Mouse (Mus musculus) midbrain, embryonic 16.5 days (tissue): Measurements from ENCODE around the gene Krtap16-3. TPM values are rescaled to one million over a fixed set of nuclear protein-coding genes. Genes with fewer than 3 reads are reported as not detected.

Experiments used
- ATAC-seq: fragments of 200-750 bp; cut with Nextera tagmentation; 2 replicates; pipeline ENCODE4 v1.8.0; 2017; ENCODE audit warnings: moderate TSS enrichment
- H3K27ac ChIP-seq: fragments of 300-500 bp; sonication (generic); 2 replicates; pipeline ENCODE4 v1.5.1; 2014; ENCODE audit warnings: mild to moderate bottlenecking, low read length, mixed read lengths
- H3K27me3 ChIP-seq: fragments of 300-500 bp; sonication (generic); 2 replicates; pipeline ENCODE4 v1.6.1; 2014; ENCODE audit warnings: low read depth, low read length, mixed read lengths; ENCODE audit not compliant: control insufficient read depth, insufficient read depth
- H3K36me3 ChIP-seq: fragments of 300-500 bp; sonication (generic); 2 replicates; pipeline ENCODE4 v1.6.1; 2014; ENCODE audit warnings: mild to moderate bottlenecking, low read length, moderate library complexity, mixed read lengths; ENCODE audit not compliant: control insufficient read depth, insufficient read depth
- H3K4me1 ChIP-seq: fragments of 300-500 bp; sonication (generic); 2 replicates; pipeline ENCODE4 v1.6.1; 2014; ENCODE audit warnings: mild to moderate bottlenecking, low read length, mixed read lengths; ENCODE audit not compliant: control insufficient read depth, insufficient read depth
- H3K4me2 ChIP-seq: fragments of 300-500 bp; sonication (generic); 2 replicates; pipeline ENCODE4 v1.6.1; 2014; ENCODE audit warnings: mild to moderate bottlenecking, low read length, mixed read lengths
- H3K4me3 ChIP-seq: fragments of 300-500 bp; sonication (generic); 2 replicates; pipeline ENCODE4 v1.5.1; 2014; ENCODE audit warnings: low read depth, mild to moderate bottlenecking, low read length, moderate library complexity, mixed read lengths
- H3K9ac ChIP-seq: fragments of 300-500 bp; sonication (generic); 2 replicates; pipeline ENCODE4 v1.6.1; 2014; ENCODE audit warnings: low read depth, low read length, mixed read lengths
- H3K9me3 ChIP-seq: fragments of 300-500 bp; sonication (generic); replicated peaks from 2 replicates; pipeline ENCODE4 v1.6.1; 2014; ENCODE audit warnings: mild to moderate bottlenecking, low read length, mixed read lengths; ENCODE audit not compliant: control insufficient read depth, poor library complexity, severe bottlenecking
- WGBS: fragments of 180-500 bp; shearing (Covaris S2); extraction: QIAGEN DNeasy Blood & Tissue Kit; methylation state at CpG from one replicate; pipeline ENCODE4 v1.1.7; 2014; 5-methylcytosine and 5-hydroxymethylcytosine counted together
- polyA plus RNA-seq: library from polyadenylated mRNA; unstranded; fragments of >200 nt; fragmentation: Nextera tagmentation; extraction: Ambion mirVana; gene quantifications from 2 replicates; pipeline ENCODE4 v1.2.1, GENCODE M21; 2015

The Krtap16-3 gene
- polyA plus RNA-seq: not detected in 2 replicates

DNA sequence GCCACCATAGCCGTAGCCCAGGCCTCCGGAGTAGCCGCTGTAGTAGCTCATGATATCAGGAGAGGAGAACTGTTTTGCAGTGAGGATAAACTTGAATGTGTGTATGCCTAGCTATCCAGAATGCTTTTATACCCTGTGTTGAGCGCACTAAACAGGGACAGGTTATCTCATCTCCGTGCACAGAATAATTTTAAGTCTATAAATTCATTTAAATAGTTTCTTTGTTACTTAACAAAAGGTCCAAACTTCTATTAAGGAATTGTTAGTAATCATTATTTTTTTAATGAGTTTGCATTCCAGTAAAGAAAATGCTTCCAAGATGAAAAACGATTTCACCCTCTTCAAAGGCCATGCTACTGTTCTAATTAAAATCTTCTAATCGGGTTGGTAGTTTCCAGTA is at the start of gene Krtap16-3:
Gene Krtap16-3, minus strand, starts transcription at position 101 of the 400 bp plus-strand sequence.
- ATAC-seq: no peak
- Histone ChIP-seq H3K36me3 (no peaks in the 10 kb centered on the region), H3K27ac (no peak within 1 kb of the TSS), H3K27me3 (no peaks in the 10 kb centered on the region), H3K4me2 (no peak within 1 kb of the TSS), H3K9ac (no peak within 1 kb of the TSS), H3K9me3 (no peaks in the 10 kb centered on the region), H3K4me1 (no peaks in the 10 kb centered on the region), H3K4me3 (no peak within 1 kb of the TSS)
- 92% methylated on average over 7 of the region's 7 CpGs for WGBS

GRCm38 (mm10) chr16:89010659-89011058 is 48.0 kb upstream of the Krtap16-3 start, which contains the start of gene Krtap22-2:
Gene Krtap22-2 (minus strand): TSS chr16:89010759.
- H3K36me3 ChIP-seq: no peaks in the 10 kb centered on the region
- ATAC-seq: no peak
- H3K27me3 ChIP-seq: no peaks in the 10 kb centered on the region
- no peak within 1 kb of the TSS for H3K9ac ChIP-seq
- no peaks in the 10 kb centered on the region for H3K9me3 ChIP-seq
- no peak within 1 kb of the TSS for H3K4me3 ChIP-seq
- H3K4me1 ChIP-seq: no peaks in the 10 kb centered on the region
- H3K4me2 ChIP-seq: no peak within 1 kb of the TSS
- 81% methylated on average over 5 of the region's 5 CpGs for WGBS
- no peak within 1 kb of the TSS for H3K27ac ChIP-seq

GRCm38 (mm10) chr16:88941106-88941505 is 21.6 kb downstream of the Krtap16-3 start:
- ATAC-seq: no peak
- WGBS: 68% methylated on average over 6 of the region's 6 CpGs
- H3K36me3 ChIP-seq: no peaks in the 10 kb centered on the region

GRCm38 (mm10) chr16:88938252-88938651 is 24.4 kb downstream of the Krtap16-3 start:
- no peaks in the 10 kb centered on the region for H3K27me3 ChIP-seq
- H3K36me3 ChIP-seq: no peaks in the 10 kb centered on the region
- no peak overlapping the region for H3K4me3 ChIP-seq
- no peak for ATAC-seq
- no peak overlapping the region for H3K9ac ChIP-seq
- H3K9me3 ChIP-seq: no peaks in the 10 kb centered on the region
- WGBS: 74% methylated on average over 7 of the region's 7 CpGs
- H3K4me2 ChIP-seq: no peak overlapping the region
- H3K4me1 ChIP-seq: no peaks in the 10 kb centered on the region
- H3K27ac ChIP-seq: no peak overlapping the region

More at GRCm38 (mm10) chr16:88941106-88941505, 21.6 kb downstream of the Krtap16-3 start:
- Histone ChIP-seq H3K27me3 (no peaks in the 10 kb centered on the region), H3K4me3 (no peak overlapping the region), H3K4me2 (no peak overlapping the region), H3K4me1 (no peaks in the 10 kb centered on the region), H3K27ac (no peak overlapping the region), H3K9me3 (no peaks in the 10 kb centered on the region), H3K9ac (no peak overlapping the region)

DNA sequence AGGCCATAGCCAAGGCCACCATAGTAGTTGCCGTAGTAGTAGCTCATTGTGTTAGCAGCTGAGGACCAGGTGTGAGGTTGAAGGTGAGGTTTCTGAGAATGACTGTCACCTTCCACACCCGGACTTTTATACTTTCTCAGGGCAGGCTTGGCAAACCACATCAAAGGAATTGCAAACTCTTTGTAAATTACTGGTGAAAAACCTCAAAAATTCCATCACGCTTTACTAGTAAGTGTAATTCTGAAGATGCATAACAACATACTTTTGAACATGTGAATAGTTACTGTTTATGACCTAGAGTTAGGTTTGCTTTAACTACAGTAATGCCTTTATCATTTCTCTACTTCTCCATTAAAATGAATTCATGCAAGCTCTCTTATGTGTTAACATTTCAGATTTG is 30.5 kb downstream of the Krtap16-3 start, which contains the start of gene Krtap19-9b:
Gene Krtap19-9b, minus strand, starts transcription at position 101 of the 400 bp plus-strand sequence.
- 98% methylated on average over 3 of the region's 3 CpGs for WGBS
- Histone ChIP-seq H3K9ac (no peak within 1 kb of the TSS), H3K4me2 (no peak within 1 kb of the TSS), H3K27ac (no peak within 1 kb of the TSS), H3K9me3 (no peaks in the 10 kb centered on the region), H3K4me1 (no peaks in the 10 kb centered on the region), H3K27me3 (no peaks in the 10 kb centered on the region), H3K36me3 (no peaks in the 10 kb centered on the region), H3K4me3 (no peak within 1 kb of the TSS)
- ATAC-seq: no peak

Other genes starting within 250 kb of the Krtap16-3 start
- not detected in 2 replicates for gene Krtap13-1, start 234.0 kb downstream of the Krtap16-3 start, polyA plus RNA-seq
- gene Krtap13, start 211.2 kb downstream of the Krtap16-3 start, polyA plus RNA-seq: 0.21 TPM in 1 of 2 replicates, not detected in the other
- not detected in 2 replicates for gene 2310034C09Rik, start 204.0 kb downstream of the Krtap16-3 start, polyA plus RNA-seq
- not detected in 2 replicates for gene 2310057N15Rik, start 188.7 kb downstream of the Krtap16-3 start, polyA plus RNA-seq
- gene Gm5965, start 185.0 kb downstream of the Krtap16-3 start, polyA plus RNA-seq: not detected in 2 replicates
- not detected in 2 replicates for gene Gm20741, start 150.7 kb downstream of the Krtap16-3 start, polyA plus RNA-seq
- gene Krtap15, start 142.7 kb downstream of the Krtap16-3 start, polyA plus RNA-seq: not detected in 2 replicates
- not detected in 2 replicates for gene Krtap14, start 136.7 kb downstream of the Krtap16-3 start, polyA plus RNA-seq
- gene Krtap19-1, start 93.5 kb downstream of the Krtap16-3 start, polyA plus RNA-seq: not detected in 2 replicates
- gene Krtap19-2, start 88.6 kb downstream of the Krtap16-3 start, polyA plus RNA-seq: not detected in 2 replicates
- gene Krtap19-3, start 84.8 kb downstream of the Krtap16-3 start, polyA plus RNA-seq: not detected in 2 replicates
- gene Krtap19-4, start 77.8 kb downstream of the Krtap16-3 start, polyA plus RNA-seq: not detected in 2 replicates
- gene Krtap19-5, start 66.4 kb downstream of the Krtap16-3 start, polyA plus RNA-seq: not detected in 2 replicates
- gene Krtap19-9b, start 30.6 kb downstream of the Krtap16-3 start, polyA plus RNA-seq: not detected in 2 replicates
- not detected in 2 replicates for gene Krtap22-2, start 47.9 kb upstream of the Krtap16-3 start, polyA plus RNA-seq
- not detected in 2 replicates for gene Gm10229, start 52.4 kb upstream of the Krtap16-3 start, polyA plus RNA-seq
- not detected in 2 replicates for gene Krtap6-1, start 68.8 kb upstream of the Krtap16-3 start, polyA plus RNA-seq
- not detected in 2 replicates for gene Gm10228, start 78.6 kb upstream of the Krtap16-3 start, polyA plus RNA-seq
- gene Krtap6-5, start 85.0 kb upstream of the Krtap16-3 start, polyA plus RNA-seq: not detected in 2 replicates
- gene 1110025L11Rik, start 101.1 kb upstream of the Krtap16-3 start, polyA plus RNA-seq: not detected in 2 replicates
- not detected in 2 replicates for gene Krtap6-3, start 121.1 kb upstream of the Krtap16-3 start, polyA plus RNA-seq
- not detected in 2 replicates for gene Gm6358, start 178.0 kb upstream of the Krtap16-3 start, polyA plus RNA-seq
- gene Gm10061, start 188.2 kb upstream of the Krtap16-3 start, polyA plus RNA-seq: not detected in 2 replicates
- gene Gm9789, start 195.1 kb upstream of the Krtap16-3 start, polyA plus RNA-seq: not detected in 2 replicates
- gene Gm7735, start 206.6 kb upstream of the Krtap16-3 start, polyA plus RNA-seq: not detected in 2 replicates
- not detected in 2 replicates for gene 1110057P08Rik, start 211.9 kb upstream of the Krtap16-3 start, polyA plus RNA-seq
- not detected in 2 replicates for gene Krtap20-2, start 243.0 kb upstream of the Krtap16-3 start, polyA plus RNA-seq